Mouse (Mus musculus): ENCODE measurements at regions not wholly inside any gene's neighbourhood (a gene's known extent, or its start where the extent isn't known, plus 50 kb on each side); places are given as distances from the start of the nearest gene placed in this dataset.
"Not testable (repeated sequence)": the region's sequence is repeated elsewhere in the genome, so short reads cannot be mapped to it uniquely, and the experiment has no call there.

DNA sequence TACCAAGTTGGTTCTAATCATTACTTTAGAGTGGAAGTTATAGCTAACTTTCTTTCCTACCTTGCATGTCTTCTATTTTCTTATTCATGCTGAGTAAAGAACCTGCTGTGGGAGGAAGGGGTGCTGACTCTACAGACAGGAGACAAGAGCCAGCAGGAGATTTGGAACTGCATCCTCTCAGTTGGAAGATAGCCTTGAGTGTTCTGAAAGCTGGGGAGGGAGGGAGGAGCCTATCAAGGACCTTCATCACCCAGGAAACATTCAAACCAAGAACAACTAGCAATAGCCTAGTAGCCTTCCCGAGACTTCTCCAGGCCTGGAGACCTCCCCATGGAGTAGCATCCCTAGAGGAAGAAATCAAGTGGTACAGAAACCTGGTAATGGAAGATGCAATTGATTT lies 146.1 kb upstream of the Zfp648 start:
- WGBS = 89% methylated on average over 1 of the region's 1 CpGs
- 0 out of 2 replicates have a peak, but pooled peaks cover 4% of the 10 kb centered on the region for H3K9me3 ChIP-seq
- H3K9ac ChIP-seq (replicated peaks) = no peak overlapping the region
- no peak overlapping the region for H3K4me2 ChIP-seq
- no peak overlapping the region for H3K27ac ChIP-seq
- no peak for ATAC-seq (ENCODE audit: insufficient number of reproducible peaks, insufficient read depth, low FRiP score, low TSS enrichment, low read depth)
- H3K4me3 ChIP-seq (replicated peaks) = no peak overlapping the region
- no peaks in the 10 kb centered on the region for H3K4me1 ChIP-seq (replicated peaks)
- H3K27me3 ChIP-seq = no peaks in the 10 kb centered on the region
- H3K36me3 ChIP-seq = no peaks in the 10 kb centered on the region

- WGBS = 65% methylated on average over 2 of the region's 2 CpGs
- H3K4me3 ChIP-seq (replicated peaks); H3K4me2 ChIP-seq; H3K27ac ChIP-seq; H3K9ac ChIP-seq (replicated peaks); H3K9me3 ChIP-seq; H3K27me3 ChIP-seq; H3K4me1 ChIP-seq (replicated peaks); H3K36me3 ChIP-seq; ATAC-seq (ENCODE audit: insufficient number of reproducible peaks, insufficient read depth, low FRiP score, low TSS enrichment, low read depth): not testable (repeated sequence)
These were observed 139.6 kb upstream of the Zfp648 start for GRCm38 (mm10) chr1:154061397-154061796.

DNA sequence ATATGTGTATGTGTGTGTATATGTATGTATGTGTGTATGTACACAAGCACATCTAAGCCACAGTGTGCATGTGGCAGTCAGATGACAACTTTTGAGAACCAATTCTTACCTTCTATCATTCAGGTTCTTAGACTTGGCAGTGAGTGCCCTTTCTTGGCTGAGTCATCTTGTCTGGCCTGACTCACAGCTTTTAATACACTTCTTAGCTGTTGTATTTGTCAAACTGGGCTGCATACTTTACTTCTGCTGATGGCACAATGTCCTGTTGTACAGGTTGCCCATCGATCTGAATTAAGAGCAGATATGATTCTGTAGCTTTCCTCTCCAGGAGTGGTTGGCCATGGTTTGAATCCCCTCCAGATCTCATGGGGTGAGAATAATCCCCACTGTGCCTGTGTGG lies 139.1 kb upstream of the Zfp648 start:
- WGBS = 89% methylated on average over 1 of the region's 1 CpGs
- Histone ChIP-seq H3K9ac (replicated peaks) (no peak overlapping the region), H3K9me3 (0 out of 2 replicates have a peak, but pooled peaks cover 4% of the 10 kb centered on the region), H3K4me2 (no peak overlapping the region), H3K27me3 (no peaks in the 10 kb centered on the region), H3K36me3 (no peaks in the 10 kb centered on the region), H3K4me3 (replicated peaks) (no peak overlapping the region), H3K4me1 (replicated peaks) (0 out of 2 replicates have a peak, but pooled peaks cover 2% of the 10 kb centered on the region), H3K27ac (no peak overlapping the region)
- ATAC-seq (ENCODE audit: insufficient number of reproducible peaks, insufficient read depth, low FRiP score, low TSS enrichment, low read depth) = no peak

- no peak overlapping the region for H3K27ac ChIP-seq
- no peak overlapping the region for H3K4me3 ChIP-seq (replicated peaks)
- ATAC-seq (ENCODE audit: insufficient number of reproducible peaks, insufficient read depth, low FRiP score, low TSS enrichment, low read depth) = no peak
- no peak overlapping the region for H3K9ac ChIP-seq (replicated peaks)
- 0 out of 2 replicates have a peak, but pooled peaks cover 2% of the 10 kb centered on the region for H3K4me1 ChIP-seq (replicated peaks)
- no peak overlapping the region for H3K4me2 ChIP-seq
- no peaks in the 10 kb centered on the region for H3K36me3 ChIP-seq
- H3K27me3 ChIP-seq = no peaks in the 10 kb centered on the region
- H3K9me3 ChIP-seq = 0 out of 2 replicates have a peak, but pooled peaks cover 4% of the 10 kb centered on the region
- 86% methylated on average over 7 of the region's 7 CpGs for WGBS
These were observed 138.3 kb upstream of the Zfp648 start for GRCm38 (mm10) chr1:154062666-154063065.

DNA sequence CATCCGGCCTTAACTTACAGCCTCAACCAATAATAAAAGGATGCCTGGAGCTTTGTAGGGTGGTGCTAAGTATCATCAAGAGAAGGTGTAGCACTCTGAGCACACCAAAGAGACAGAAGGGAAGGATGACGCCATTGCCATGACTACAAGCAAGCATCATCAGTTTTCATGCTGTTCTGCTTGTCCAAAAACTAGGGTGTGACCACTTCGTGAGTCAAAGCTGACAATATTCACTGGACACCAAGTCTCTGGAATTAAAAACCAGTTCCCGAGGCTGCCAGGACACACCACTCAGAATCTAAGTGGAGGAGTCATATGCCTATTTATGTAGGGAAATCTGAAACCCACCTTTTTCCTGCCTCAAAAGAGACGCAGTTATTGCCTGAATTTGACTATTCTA lies 136.4 kb upstream of the Zfp648 start:
- Histone ChIP-seq H3K4me1 (replicated peaks) (0 out of 2 replicates have a peak, but pooled peaks cover 2% of the 10 kb centered on the region), H3K27ac (no peak overlapping the region), H3K9ac (replicated peaks) (no peak overlapping the region), H3K36me3 (no peaks in the 10 kb centered on the region), H3K9me3 (no peaks in the 10 kb centered on the region), H3K4me2 (no peak overlapping the region), H3K4me3 (replicated peaks) (no peak overlapping the region), H3K27me3 (no peaks in the 10 kb centered on the region)
- no peak for ATAC-seq (ENCODE audit: insufficient number of reproducible peaks, insufficient read depth, low FRiP score, low TSS enrichment, low read depth)
- 80% methylated on average over 5 of the region's 5 CpGs for WGBS

DNA sequence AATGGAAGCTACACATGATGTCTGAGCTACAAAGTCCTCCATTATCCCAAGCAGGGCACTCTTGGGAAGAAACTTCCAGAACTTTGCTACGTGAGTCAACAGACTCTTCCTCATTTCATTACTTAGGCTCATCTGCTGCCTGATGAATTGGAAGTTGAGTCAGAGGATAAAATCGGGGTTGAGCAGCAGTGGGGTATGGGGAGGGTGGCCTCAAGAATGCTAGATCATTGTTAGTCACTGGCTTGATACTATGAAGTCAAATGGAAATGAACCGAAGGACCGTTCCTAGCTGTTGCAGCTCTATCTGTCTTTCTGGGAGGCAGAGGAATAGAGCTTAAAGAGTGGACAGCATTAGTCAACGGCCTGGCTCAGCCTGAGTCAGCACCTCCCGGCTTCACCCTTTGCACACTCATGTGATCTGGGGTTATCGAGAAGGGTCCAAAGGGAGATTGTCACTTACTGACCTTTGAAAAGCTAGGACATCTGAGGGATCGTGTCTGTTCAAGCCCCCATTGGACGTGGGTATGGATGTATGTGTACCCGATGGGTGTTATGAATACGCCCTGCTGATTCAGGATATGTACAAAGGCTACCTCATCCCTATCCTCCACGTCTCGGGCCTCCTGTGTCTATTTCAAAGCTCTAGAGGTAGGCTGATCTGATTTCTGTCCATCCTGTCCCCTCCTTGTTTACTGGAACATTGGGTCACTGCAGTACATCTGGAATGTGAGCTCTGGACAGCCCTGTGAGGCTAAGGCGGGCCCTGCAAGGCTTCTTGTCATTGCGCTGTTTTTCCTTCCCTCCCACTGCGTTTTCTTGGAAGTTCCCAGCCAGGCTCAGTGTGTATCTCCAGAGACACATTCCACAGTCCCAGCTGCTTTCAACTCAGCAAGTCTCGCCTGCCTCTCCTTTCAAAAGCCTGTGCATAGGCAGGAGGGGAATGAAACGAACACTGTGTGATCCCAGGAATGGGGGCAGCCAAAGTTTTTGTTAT lies 135.4 kb upstream of the Zfp648 start:
- 81% methylated on average over 18 of the region's 18 CpGs for WGBS

DNA sequence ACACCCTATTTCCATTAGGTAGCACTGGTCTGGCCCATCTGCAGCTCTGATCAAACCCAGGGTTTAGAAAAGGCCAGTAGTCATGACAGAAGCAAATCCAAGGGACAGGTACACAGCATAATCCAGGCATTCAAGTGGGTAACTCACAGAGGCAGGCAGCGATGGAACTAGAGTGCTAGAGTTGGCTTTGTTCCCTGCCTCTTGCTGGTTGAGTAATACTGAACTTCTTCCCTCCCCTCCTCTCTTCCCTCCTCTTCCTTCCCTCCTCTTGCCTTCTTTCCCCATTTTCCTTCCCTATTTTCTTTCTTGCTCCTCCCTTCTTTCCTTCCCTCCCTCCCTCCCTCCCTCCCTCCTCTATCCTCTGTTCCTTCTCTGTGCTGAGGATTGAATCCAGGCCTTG lies 133.1 kb upstream of the Zfp648 start:
- Histone ChIP-seq H3K36me3 (no peaks in the 10 kb centered on the region), H3K27me3 (no peaks in the 10 kb centered on the region), H3K9ac (replicated peaks) (no peak overlapping the region), H3K4me2 (no peak overlapping the region), H3K9me3 (no peaks in the 10 kb centered on the region), H3K4me3 (replicated peaks) (no peak overlapping the region), H3K27ac (no peak overlapping the region), H3K4me1 (replicated peaks) (0 out of 2 replicates have a peak, but pooled peaks cover 2% of the 10 kb centered on the region)
- WGBS = 91% methylated on average over 1 of the region's 1 CpGs
- no peak for ATAC-seq (ENCODE audit: insufficient number of reproducible peaks, insufficient read depth, low FRiP score, low TSS enrichment, low read depth)

More for the DNA sequence above, 135.4 kb upstream of the Zfp648 start:
- Histone ChIP-seq H3K36me3 (no peaks in the 10 kb centered on the region), H3K9me3 (no peaks in the 10 kb centered on the region), H3K4me3 (replicated peaks) (no peak overlapping the region), H3K4me1 (replicated peaks) (0 out of 2 replicates have a peak, but pooled peaks cover 2% of the 10 kb centered on the region), H3K27me3 (no peaks in the 10 kb centered on the region), H3K4me2 (no peak overlapping the region), H3K9ac (replicated peaks) (no peak overlapping the region), H3K27ac (no peak overlapping the region)
- ATAC-seq (ENCODE audit: insufficient number of reproducible peaks, insufficient read depth, low FRiP score, low TSS enrichment, low read depth) = no peak

DNA sequence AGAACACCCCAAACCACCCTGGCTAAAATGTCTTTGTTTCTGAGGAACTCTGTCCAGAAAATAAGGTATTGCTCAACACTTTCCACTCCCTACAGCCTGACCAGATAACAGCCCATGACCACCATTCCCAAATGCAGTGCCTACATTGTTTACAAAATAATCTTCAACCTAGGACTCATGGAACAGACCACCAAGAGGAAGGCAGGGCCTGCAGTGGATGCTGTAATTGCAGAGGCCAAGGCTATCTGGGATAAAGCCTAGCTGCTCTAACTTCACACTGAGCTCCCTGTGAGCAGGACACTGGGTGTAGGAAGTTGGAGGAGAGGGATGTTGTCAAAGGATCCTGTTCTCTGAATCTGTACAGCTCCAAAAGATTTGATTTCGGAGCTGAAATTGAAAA lies 126.7 kb upstream of the Zfp648 start:
- no peak for ATAC-seq (ENCODE audit: insufficient number of reproducible peaks, insufficient read depth, low FRiP score, low TSS enrichment, low read depth)
- Histone ChIP-seq H3K4me2 (no peak overlapping the region), H3K27me3 (no peaks in the 10 kb centered on the region), H3K9me3 (no peaks in the 10 kb centered on the region), H3K36me3 (no peaks in the 10 kb centered on the region), H3K4me3 (replicated peaks) (no peak overlapping the region), H3K9ac (replicated peaks) (no peak overlapping the region), H3K27ac (no peak overlapping the region), H3K4me1 (replicated peaks) (no peaks in the 10 kb centered on the region)
- 79% methylated on average over 1 of the region's 1 CpGs for WGBS

- no peaks in the 10 kb centered on the region for H3K9me3 ChIP-seq
- H3K36me3 ChIP-seq = no peaks in the 10 kb centered on the region
- H3K4me3 ChIP-seq (replicated peaks) = no peak overlapping the region
- WGBS = 63% methylated on average over 10 of the region's 10 CpGs
- H3K27ac ChIP-seq = no peak overlapping the region
- no peaks in the 10 kb centered on the region for H3K27me3 ChIP-seq
- no peak overlapping the region for H3K9ac ChIP-seq (replicated peaks)
- H3K4me2 ChIP-seq = no peak overlapping the region
- ATAC-seq (ENCODE audit: insufficient number of reproducible peaks, insufficient read depth, low FRiP score, low TSS enrichment, low read depth) = no peak
- no peaks in the 10 kb centered on the region for H3K4me1 ChIP-seq (replicated peaks)
These were observed 124.1 kb upstream of the Zfp648 start for GRCm38 (mm10) chr1:154076684-154077475.

GRCm38 (mm10) chr1:154080505-154081380 lies 120.2 kb upstream of the Zfp648 start:
- H3K27ac ChIP-seq = no peak overlapping the region
- H3K4me3 ChIP-seq (replicated peaks) = no peak overlapping the region
- no peaks in the 10 kb centered on the region for H3K4me1 ChIP-seq (replicated peaks)
- H3K9me3 ChIP-seq = no peaks in the 10 kb centered on the region
- WGBS = 53% methylated on average over 10 of the region's 10 CpGs
- H3K9ac ChIP-seq (replicated peaks) = no peak overlapping the region
- H3K36me3 ChIP-seq = no peaks in the 10 kb centered on the region
- H3K27me3 ChIP-seq = no peaks in the 10 kb centered on the region
- no peak for ATAC-seq (ENCODE audit: insufficient number of reproducible peaks, insufficient read depth, low FRiP score, low TSS enrichment, low read depth)
- H3K4me2 ChIP-seq = no peak overlapping the region

All from limb, embryonic 12.5 days (tissue).